Mouse (Mus musculus) ES-E14 (cell line): Measurements from ENCODE around the gene Rasal1. TPM values are rescaled to one million over a fixed set of nuclear protein-coding genes. Genes with fewer than 3 reads are reported as not detected.

ENCODE experiments used
- DNase-seq: peaks from one replicate; pipeline ENCODE4 v3.0.0-alpha.2; 2013; ENCODE audit warnings: low read depth, low spot score
- H3K27ac ChIP-seq: 2 replicates; pipeline ENCODE4 v1.5.1; 2012; ENCODE audit warnings: low read depth, mild to moderate bottlenecking, low read length, moderate library complexity, mixed read lengths; ENCODE audit not compliant: poor library complexity, insufficient read depth, severe bottlenecking
- H3K36me3 ChIP-seq: 2 replicates; pipeline ENCODE4 v1.6.1; 2012; ENCODE audit warnings: mild to moderate bottlenecking, low read length, moderate library complexity, mixed read lengths; ENCODE audit not compliant: control insufficient read depth, poor library complexity, insufficient read depth, severe bottlenecking
- H3K4me1 ChIP-seq, 2 experiments: fragments of 150-350 bp in 1 of 2; sonication (generic) in 1 of 2; 2 replicates each; pipeline ENCODE4 v1.6.1; 2012; ENCODE audit warnings: low read length in 2 of 2, mild to moderate bottlenecking in 1 of 2, mixed read lengths in 1 of 2; ENCODE audit not compliant: control insufficient read depth in 2 of 2, insufficient read depth in 2 of 2, poor library complexity in 1 of 2
- H3K4me3 ChIP-seq, 2 experiments: fragments of 150-350 bp in 1 of 2; sonication (generic) in 1 of 2; 2 replicates each; pipeline ENCODE4 v1.5.1; 2012; ENCODE audit warnings: low read length in 2 of 2, low read depth in 1 of 2, mild to moderate bottlenecking in 1 of 2, mixed read lengths in 1 of 2; ENCODE audit not compliant: insufficient read depth in 1 of 2, poor library complexity in 1 of 2, severe bottlenecking in 1 of 2
- H3K9ac ChIP-seq: 2 replicates; pipeline ENCODE4 v1.6.1; 2012; ENCODE audit warnings: low read depth, mild to moderate bottlenecking, low read length, mixed read lengths; ENCODE audit not compliant: poor library complexity, insufficient read depth, severe bottlenecking
- H3K9me3 ChIP-seq: fragments of 150-350 bp; sonication (generic); 2 replicates; pipeline ENCODE4 v1.6.1; 2012; ENCODE audit warnings: low read depth, mild to moderate bottlenecking, low read length; ENCODE audit not compliant: control insufficient read depth, insufficient read depth
- CHD2 ChIP-seq: IDR thresholded peaks from 2 replicates; pipeline ENCODE4 v1.6.1; 2014; ENCODE audit warnings: mild to moderate bottlenecking, low read depth, low read length, inconsistent platforms
- HCFC1 ChIP-seq: IDR thresholded peaks from 2 replicates; pipeline ENCODE4 v1.6.1; 2012; ENCODE audit warnings: low read length, inconsistent platforms, borderline replicate concordance; ENCODE audit not compliant: insufficient read depth
- MAFK ChIP-seq: IDR thresholded peaks from 2 replicates; pipeline ENCODE4 v1.6.1; 2014; ENCODE audit warnings: mild to moderate bottlenecking, low read depth, low read length, inconsistent platforms; ENCODE audit not compliant: insufficient read depth
- ZC3H11A ChIP-seq: IDR thresholded peaks from 2 replicates; pipeline ENCODE4 v1.6.1; 2012; ENCODE audit warnings: low read depth, mild to moderate bottlenecking, inconsistent platforms, low read length, borderline replicate concordance
- ZNF384 ChIP-seq: IDR thresholded peaks from 2 replicates; pipeline ENCODE4 v1.6.1; 2012; ENCODE audit warnings: low read depth, low read length, inconsistent platforms
- in situ Hi-C, 2 experiments: fragments of 600-800 bp; cut with MboI; formaldehyde crosslinking; loops; one replicate each; pipeline ENCODE4 v1.15.1; 2025; ENCODE audit warnings: low sequenced_read_pairs in 2 of 2, inconsistent platforms in 1 of 2; ENCODE audit not compliant: unreplicated experiment in 2 of 2
- total RNA-seq: library from RNA; depleted of rRNA; stranded (reverse); fragments of 300-350 nt; gene quantifications from 2 replicates; pipeline ENCODE4 v1.2.3, GENCODE M21; 2012

Gene Rasal1
- total RNA-seq, 1 experiment, result 3.5 TPM

DNA sequence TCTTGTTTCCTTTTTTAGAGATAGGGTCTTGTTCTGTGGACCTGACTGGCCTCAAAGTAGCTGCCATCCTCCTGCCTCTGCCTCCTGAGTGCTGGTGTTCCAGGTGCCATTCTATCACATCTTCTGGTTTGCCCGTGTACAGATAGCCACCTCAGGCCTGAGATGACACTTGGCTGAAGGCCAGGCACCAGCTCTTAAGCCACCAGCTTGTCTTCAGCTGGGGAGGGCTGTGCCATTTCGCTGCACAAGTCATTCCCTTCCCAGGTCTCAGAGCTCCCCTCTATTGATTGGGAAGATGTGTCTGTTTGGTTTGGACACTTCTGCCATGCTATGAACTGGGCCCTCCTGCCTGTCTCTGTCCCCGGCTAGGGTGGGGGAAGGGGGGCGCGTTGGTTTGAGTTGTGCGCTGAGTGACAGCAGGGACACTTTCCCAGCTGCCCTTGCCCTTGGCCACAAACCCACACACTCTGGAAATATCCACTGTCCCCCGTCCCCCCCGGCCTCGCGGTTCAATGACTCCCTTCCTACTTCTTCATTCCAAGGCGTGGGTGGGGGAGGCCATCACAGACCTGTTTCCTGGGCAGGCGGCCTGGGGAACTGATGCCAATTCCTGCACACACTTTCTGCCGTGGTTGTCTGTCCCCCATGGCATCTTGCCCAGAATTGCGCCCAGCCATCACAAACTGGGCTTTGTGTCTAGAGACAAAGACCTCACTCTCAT, 5.1 kb upstream of the Rasal1 start:
- no peak for DNase-seq
- H3K36me3 ChIP-seq, result no peaks in the 10 kb centered on the region
- H3K9ac ChIP-seq, result no peak overlapping the region
- no peaks in the 10 kb centered on the region for H3K9me3 ChIP-seq
- TF ChIP-seq MAFK (no peak), ZNF384 (no peak), ZC3H11A (no peak), CHD2 (no peak), HCFC1 (no peak)
- no peak overlapping the region for H3K27ac ChIP-seq
- peaks cover 0 to 2% of the 10 kb centered on the region in 2 experiments; a peak in 1 of 4 replicates for H3K4me1 ChIP-seq
- in situ Hi-C loops, result no loop called here
- H3K4me3 ChIP-seq, result no peak overlapping the region

DNA sequence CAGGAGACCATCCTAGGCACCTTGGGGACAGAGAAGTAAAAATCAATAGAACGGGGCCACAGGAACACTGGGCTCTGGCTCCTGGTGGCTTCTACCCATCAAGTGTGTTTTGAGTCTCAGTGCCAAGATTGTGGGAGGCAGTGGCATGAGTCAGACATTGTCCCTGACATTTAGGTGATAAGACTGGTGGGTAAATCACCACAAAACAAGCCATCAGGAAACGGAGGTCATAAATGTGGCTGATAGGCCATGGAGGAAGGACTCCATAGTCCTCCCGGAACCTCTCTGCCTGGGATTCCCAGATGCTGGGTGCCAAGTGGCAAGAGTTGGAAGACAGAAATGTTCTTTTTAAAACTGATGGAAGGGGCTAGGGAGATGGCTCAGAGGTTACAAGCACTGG, 4.4 kb upstream of the Rasal1 start:
- in situ Hi-C loops, result no loop called here
- Histone ChIP-seq H3K9ac (no peak overlapping the region), H3K4me3 (no peak overlapping the region), H3K36me3 (no peaks in the 10 kb centered on the region), H3K27ac (no peak overlapping the region), H3K9me3 (no peaks in the 10 kb centered on the region), H3K4me1 (peaks cover 0 to 2% of the 10 kb centered on the region in 2 experiments; a peak in 1 of 4 replicates)
- TF ChIP-seq HCFC1, result no peak
- TF ChIP-seq ZC3H11A, result no peak
- TF ChIP-seq ZNF384, result no peak
- no peak for TF ChIP-seq MAFK
- TF ChIP-seq CHD2, result no peak
- DNase-seq, result no peak

DNA sequence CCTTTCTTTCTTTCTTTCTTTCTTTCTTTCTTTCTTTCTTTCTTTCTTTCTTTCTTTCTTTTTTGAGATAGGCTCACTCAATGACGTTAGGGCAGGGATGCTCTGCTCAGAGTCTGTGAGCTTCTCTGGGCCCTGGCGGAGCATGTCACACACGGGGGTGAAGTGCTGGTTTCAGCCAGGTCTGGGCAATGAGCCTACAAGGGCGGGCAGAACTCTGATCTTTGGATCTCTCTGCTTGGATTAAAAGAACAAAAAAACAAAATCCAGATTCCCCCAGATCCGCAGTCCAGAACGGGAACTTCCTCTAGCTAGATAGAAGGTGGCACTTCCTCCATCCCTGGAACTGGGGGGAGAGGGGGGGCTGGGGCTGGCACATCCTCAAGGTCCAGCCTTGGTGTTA, 2.8 kb upstream of the Rasal1 start:
- Histone ChIP-seq H3K27ac (no peak overlapping the region), H3K4me1 (peaks cover 0 to 7% of the 10 kb centered on the region in 2 experiments; a peak in 1 of 4 replicates), H3K4me3 (no peak overlapping the region), H3K9me3 (no peaks in the 10 kb centered on the region), H3K9ac (no peak overlapping the region), H3K36me3 (no peaks in the 10 kb centered on the region)
- TF ChIP-seq ZNF384 (no peak), ZC3H11A (no peak), CHD2 (no peak), MAFK (no peak), HCFC1 (no peak)
- in situ Hi-C loops, result no loop called here
- no peak for DNase-seq

DNA sequence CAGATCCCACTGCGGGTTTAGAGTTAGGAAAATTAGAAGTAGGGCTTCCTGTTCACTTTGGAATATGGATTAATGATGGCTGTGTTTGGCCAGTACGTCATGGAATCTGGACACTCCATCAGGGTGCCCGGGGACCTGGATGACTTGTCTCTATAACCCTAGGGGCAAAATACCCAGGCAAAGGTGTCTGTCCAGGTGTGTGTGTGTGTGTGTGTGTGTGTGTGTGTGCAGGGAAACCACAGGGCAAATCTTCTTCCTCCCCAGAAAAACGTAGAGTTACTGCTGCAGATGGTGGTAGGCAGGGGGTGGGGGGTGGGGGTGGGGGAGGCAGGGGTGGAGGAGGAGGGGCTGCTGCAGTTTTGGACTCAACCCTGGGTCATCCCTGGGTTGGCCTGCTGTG, 1.3 kb upstream of the Rasal1 start:
- no peak overlapping the region for H3K9ac ChIP-seq
- in situ Hi-C loops, result no loop called here
- no peak overlapping the region for H3K27ac ChIP-seq
- no peaks in the 10 kb centered on the region for H3K9me3 ChIP-seq
- H3K36me3 ChIP-seq, result no peaks in the 10 kb centered on the region
- peaks cover 0 to 7% of the 10 kb centered on the region in 2 experiments; a peak in 1 of 4 replicates for H3K4me1 ChIP-seq
- no peak for DNase-seq
- TF ChIP-seq CHD2 (no peak), MAFK (no peak), ZC3H11A (no peak), HCFC1 (no peak), ZNF384 (no peak)
- no peak overlapping the region for H3K4me3 ChIP-seq
